Mouse (Mus musculus): ENCODE data around the gene Rbm19. TPM values are rescaled to one million over a fixed set of nuclear protein-coding genes. Genes with fewer than 3 reads are reported as not detected.
"Not testable (repeated sequence)": the region's sequence is repeated elsewhere in the genome, so short reads cannot be mapped to it uniquely, and the experiment has no call there.

Rbm19 gene
- polyA plus RNA-seq, 1 experiment: 10.0 TPM

DNA sequence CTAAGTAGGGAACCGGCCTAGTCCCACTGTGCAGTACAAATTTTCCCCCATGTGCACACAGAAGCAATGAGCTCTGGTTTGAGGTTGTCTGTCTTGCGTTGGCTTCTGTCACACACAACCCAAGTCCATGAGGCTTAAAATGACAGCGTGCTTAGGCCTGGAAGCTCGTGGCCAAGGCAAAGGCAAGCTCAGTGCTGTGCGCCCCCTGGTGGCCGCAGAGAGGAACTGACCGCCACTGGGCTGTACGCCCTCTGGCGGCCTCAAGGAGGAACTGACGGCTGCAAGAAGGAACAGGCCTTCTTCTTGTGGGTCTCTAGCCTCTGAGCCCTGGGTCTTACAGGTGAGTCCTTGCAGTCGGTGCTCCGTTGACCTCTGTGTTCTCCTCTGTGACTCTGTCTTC lies 13.5 kb upstream of the Rbm19 start:
- DNase-seq: peak; percentile 31
- TF ChIP-seq CTCF (IDR thresholded peaks at IDR 0.05; ENCODE audit: insufficient read depth, low read length) (peak; percentile 99), POLR2A (IDR thresholded peaks at IDR 0.05; ENCODE audit: borderline replicate concordance, extremely low read depth, low read depth, low read length) (no peak)
- Histone ChIP-seq H3K4me1 (ENCODE audit: control insufficient read depth, insufficient read depth, low read length) (no peaks in the 10 kb centered on the region), H3K4me3 (replicated peaks; ENCODE audit: extremely low read depth, low read depth, low read length) (no peak overlapping the region)
- WGBS: 9% methylated on average over 12 of the region's 12 CpGs

DNA sequence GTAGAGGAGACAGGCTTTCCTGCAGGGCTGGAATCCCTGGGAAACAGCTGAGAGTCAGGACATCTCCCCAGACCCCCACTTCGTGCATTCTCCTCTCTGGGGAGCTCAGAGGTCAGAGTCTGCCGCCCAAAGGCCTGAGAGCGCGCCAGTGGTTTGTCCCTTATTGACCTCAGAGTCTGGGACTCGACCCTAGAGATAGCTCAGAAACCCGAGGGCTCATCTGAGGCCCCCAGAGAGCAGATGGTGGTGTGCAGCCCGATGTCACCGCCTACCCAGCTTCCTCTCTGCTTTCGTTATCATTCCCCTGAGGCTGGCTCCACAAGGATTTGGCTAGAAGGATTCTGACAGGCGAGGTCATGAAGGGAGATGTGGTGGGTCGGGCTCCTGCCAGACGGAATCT lies 12.8 kb upstream of the Rbm19 start:
- Histone ChIP-seq H3K4me3 (replicated peaks; ENCODE audit: extremely low read depth, low read depth, low read length) (no peak overlapping the region), H3K4me1 (ENCODE audit: control insufficient read depth, insufficient read depth, low read length) (no peaks in the 10 kb centered on the region)
- TF ChIP-seq CTCF (IDR thresholded peaks at IDR 0.05; ENCODE audit: insufficient read depth, low read length): no peak
- no peak for TF ChIP-seq POLR2A (IDR thresholded peaks at IDR 0.05; ENCODE audit: borderline replicate concordance, extremely low read depth, low read depth, low read length)
- 35% methylated on average over 12 of the region's 12 CpGs for WGBS
- DNase-seq: no peak

DNA sequence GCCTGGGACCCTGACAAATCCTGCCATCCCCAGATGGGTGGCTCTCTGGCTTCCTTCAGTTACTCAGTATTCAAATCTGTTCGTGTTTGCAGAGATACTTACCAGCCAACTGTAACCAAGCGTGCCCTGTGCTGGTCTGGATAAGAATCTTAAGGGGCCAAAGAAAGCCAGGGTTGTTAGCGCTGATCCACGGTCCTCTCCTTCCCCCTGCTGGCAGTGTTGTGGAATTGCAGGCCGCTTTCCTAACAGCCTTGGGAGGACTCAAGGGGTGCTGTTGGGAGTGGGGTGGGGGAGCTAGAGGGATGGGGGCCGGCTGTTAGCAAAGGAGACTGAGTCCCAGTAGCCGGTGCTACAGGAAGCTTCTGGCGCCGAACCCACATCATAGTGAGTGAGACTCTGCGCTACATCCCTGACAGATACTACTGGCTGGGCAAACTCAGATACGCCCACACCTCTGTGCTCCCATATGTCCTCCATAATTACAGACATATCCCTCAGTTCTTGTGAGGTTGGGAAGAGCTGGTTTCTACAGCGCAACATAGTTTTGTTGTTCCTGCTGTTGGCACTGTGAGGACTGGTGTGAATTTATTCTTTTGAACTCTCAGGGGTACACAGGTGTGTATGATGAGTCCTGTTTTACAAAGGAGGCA lies 9.7 kb upstream of the Rbm19 start:
- 22% methylated on average over 12 of the region's 12 CpGs for WGBS
- Histone ChIP-seq H3K4me3 (replicated peaks; ENCODE audit: extremely low read depth, low read depth, low read length) (no peak overlapping the region), H3K4me1 (ENCODE audit: control insufficient read depth, insufficient read depth, low read length) (no peaks in the 10 kb centered on the region)
- no peak for DNase-seq
- TF ChIP-seq CTCF (IDR thresholded peaks at IDR 0.05; ENCODE audit: insufficient read depth, low read length): peak; percentile 91
- no peak for TF ChIP-seq POLR2A (IDR thresholded peaks at IDR 0.05; ENCODE audit: borderline replicate concordance, extremely low read depth, low read depth, low read length)

DNA sequence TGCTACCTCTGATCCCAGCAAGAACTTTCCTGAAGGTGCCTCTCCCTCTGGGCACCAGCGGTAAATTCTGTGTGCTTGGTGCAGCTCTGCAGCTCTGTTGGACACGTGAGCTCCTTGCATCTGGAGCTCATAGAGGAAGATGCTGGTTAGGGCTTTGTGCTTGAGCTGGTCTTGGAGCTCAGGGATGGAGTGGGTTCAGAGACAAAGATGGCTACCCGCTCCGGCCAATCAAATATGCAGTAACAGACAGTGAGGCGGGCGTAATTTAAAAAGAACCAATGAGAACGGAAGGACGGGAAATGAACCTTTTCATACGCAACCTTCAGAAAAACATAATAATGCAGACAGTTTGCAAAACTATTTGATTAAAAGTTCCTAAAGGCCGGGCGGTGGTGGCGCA lies 1.9 kb upstream of the Rbm19 start:
- WGBS: 83% methylated on average over 12 of the region's 12 CpGs
- H3K4me1 ChIP-seq (ENCODE audit: control insufficient read depth, insufficient read depth, low read length): peaks cover 2% of the 10 kb centered on the region; the same call in 1 of the 2 replicates
- H3K4me3 ChIP-seq (replicated peaks; ENCODE audit: extremely low read depth, low read depth, low read length): no peak overlapping the region
- DNase-seq: no peak
- TF ChIP-seq CTCF (IDR thresholded peaks at IDR 0.05; ENCODE audit: insufficient read depth, low read length) (no peak), POLR2A (IDR thresholded peaks at IDR 0.05; ENCODE audit: borderline replicate concordance, extremely low read depth, low read depth, low read length) (no peak)

DNA sequence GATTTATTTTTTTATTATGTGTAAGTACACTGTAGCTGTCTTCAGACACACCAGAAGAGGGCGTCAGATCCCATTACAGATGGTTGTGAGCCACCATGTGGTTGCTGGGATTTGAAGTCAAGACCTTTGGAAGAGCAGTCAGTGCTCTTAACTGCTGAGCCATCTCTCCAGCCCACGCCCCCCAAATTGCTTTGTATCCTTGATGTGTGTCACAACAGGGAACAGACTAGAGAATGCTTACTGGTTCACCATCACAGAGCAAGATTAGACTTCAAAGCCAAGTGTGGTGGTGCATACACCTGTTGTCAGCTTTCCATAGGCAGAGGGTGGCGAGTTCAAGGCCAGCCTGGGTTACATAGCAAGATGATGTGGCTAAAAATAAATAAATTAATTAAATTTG lies 896 bp downstream of the Rbm19 start:
- not testable (repeated sequence) for H3K4me1 ChIP-seq (ENCODE audit: control insufficient read depth, insufficient read depth, low read length); DNase-seq; H3K4me3 ChIP-seq (replicated peaks; ENCODE audit: extremely low read depth, low read depth, low read length)
- WGBS: 56% methylated on average over 3 of the region's 3 CpGs

DNA sequence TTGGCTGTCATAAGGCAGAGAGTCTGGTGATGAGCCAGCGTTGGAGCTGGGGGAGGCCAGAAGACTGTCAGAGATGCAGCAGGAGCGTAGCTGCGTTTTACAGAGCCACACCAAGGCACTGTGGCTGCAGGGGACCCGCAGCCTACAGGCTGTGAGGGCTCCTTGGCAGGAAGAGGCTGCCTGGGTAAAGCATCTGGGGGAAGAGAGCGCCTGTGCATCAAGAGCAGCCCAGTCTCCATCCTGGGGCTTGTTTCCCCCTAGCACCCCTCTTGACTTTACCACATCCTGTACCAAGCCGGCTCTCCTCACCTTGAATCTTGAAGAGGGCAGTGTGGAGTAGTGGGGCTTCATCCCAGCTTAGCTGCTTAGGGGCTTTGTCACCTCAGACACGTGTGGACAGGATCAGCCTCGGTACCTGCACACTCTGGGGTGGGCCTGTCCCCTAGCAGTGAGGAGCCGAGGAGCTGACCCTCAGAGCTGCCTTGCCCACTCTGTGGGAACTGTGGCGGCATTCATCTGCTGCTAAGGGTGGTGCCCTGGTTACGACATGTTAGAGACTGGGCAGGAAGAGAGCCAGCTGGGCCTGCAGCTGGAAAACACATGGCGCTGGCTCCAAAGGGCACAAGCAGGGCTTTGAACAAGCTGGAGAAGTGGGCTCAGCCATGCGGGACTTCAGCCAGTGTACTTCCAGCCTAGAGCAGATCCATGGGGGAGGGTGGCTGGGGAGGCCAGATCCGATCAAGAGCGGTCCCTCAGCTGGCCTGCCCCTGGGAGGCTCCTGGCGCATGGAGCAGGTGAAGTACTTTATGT lies 8.8 kb downstream of the Rbm19 start:
- WGBS: 82% methylated on average over 16 of the region's 16 CpGs
- TF ChIP-seq CTCF (IDR thresholded peaks at IDR 0.05; ENCODE audit: insufficient read depth, low read length): no peak
- no peak for TF ChIP-seq POLR2A (IDR thresholded peaks at IDR 0.05; ENCODE audit: borderline replicate concordance, extremely low read depth, low read depth, low read length)
- no peak overlapping the region for H3K4me3 ChIP-seq (replicated peaks; ENCODE audit: extremely low read depth, low read depth, low read length)
- DNase-seq: no peak
- no peaks in the 10 kb centered on the region for H3K4me1 ChIP-seq (ENCODE audit: control insufficient read depth, insufficient read depth, low read length)

DNA sequence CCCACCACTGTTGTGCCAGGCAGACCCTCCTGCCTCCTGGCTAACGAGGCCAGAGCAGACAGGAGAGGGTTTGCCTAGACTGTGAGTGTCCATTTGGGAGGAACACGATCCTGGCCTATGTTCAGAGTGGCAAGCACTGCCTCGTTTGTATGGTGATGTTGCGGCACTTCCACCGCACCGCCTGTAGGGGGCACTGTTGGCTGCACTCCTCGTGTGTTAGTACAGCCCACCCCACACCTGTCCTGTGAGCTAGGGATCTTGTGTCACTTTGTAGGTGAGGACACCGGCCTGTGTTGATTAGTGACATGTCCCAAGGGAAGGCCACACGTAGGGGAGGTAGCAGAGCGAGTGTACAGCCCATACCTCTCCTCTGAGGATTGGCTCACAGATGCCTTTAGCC lies 11.4 kb downstream of the Rbm19 start:
- H3K4me3 ChIP-seq (replicated peaks; ENCODE audit: extremely low read depth, low read depth, low read length): no peak overlapping the region
- 60% methylated on average over 10 of the region's 10 CpGs for WGBS
- no peak for DNase-seq
- TF ChIP-seq CTCF (IDR thresholded peaks at IDR 0.05; ENCODE audit: insufficient read depth, low read length) (peak; percentile 60), POLR2A (IDR thresholded peaks at IDR 0.05; ENCODE audit: borderline replicate concordance, extremely low read depth, low read depth, low read length) (no peak)
- no peaks in the 10 kb centered on the region for H3K4me1 ChIP-seq (ENCODE audit: control insufficient read depth, insufficient read depth, low read length)

DNA sequence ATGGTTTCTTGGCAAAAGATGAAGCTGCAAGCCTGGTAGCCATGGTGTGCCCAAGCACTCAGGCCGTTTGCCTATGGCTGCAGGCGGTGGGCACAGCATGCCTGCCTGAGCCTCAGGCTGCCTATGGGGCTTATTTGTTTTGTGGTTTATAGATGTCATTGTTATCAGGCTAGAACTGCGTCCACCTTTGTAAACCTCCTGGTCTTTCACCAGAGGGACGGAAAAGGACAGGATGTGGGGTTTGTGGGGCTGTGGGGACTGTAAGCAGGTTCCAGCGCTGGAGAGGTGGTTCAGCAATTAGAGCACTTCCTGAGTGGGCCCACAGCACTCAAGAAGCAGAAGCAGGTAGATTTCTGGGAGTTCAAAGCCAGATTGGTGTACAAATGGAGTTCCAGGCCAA lies 12.2 kb downstream of the Rbm19 start:
- DNase-seq: no peak
- TF ChIP-seq CTCF (IDR thresholded peaks at IDR 0.05; ENCODE audit: insufficient read depth, low read length) (no peak), POLR2A (IDR thresholded peaks at IDR 0.05; ENCODE audit: borderline replicate concordance, extremely low read depth, low read depth, low read length) (no peak)
- 84% methylated on average over 5 of the region's 5 CpGs for WGBS

DNA sequence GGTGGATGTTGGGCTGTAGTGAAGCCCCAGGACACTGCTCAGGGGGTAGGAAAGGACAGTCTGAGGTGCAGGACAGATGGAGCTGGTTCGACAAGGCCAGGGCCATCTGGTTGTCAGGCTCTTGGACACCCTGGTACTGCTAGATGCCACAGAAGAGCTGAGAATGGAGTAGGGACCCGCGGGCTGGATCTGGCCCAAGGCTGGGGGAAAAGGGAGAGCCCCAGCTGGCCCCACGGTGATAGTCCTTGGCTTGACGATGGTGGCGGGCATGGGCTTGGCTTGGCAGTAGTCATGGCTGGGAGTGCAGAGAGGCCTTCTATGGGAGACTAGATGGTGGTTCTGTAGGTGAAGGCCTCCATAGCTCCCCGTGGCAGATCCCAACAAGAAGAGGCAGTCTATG lies 12.8 kb downstream of the Rbm19 start:
- WGBS: 94% methylated on average over 7 of the region's 7 CpGs
- TF ChIP-seq POLR2A (IDR thresholded peaks at IDR 0.05; ENCODE audit: borderline replicate concordance, extremely low read depth, low read depth, low read length) (no peak), CTCF (IDR thresholded peaks at IDR 0.05; ENCODE audit: insufficient read depth, low read length) (no peak)
- DNase-seq: no peak
- Histone ChIP-seq H3K4me1 (ENCODE audit: control insufficient read depth, insufficient read depth, low read length) (no peaks in the 10 kb centered on the region), H3K4me3 (replicated peaks; ENCODE audit: extremely low read depth, low read depth, low read length) (no peak overlapping the region)

More for the DNA sequence above, 12.2 kb downstream of the Rbm19 start:
- Histone ChIP-seq H3K4me3 (replicated peaks; ENCODE audit: extremely low read depth, low read depth, low read length) (no peak overlapping the region), H3K4me1 (ENCODE audit: control insufficient read depth, insufficient read depth, low read length) (no peaks in the 10 kb centered on the region)

DNA sequence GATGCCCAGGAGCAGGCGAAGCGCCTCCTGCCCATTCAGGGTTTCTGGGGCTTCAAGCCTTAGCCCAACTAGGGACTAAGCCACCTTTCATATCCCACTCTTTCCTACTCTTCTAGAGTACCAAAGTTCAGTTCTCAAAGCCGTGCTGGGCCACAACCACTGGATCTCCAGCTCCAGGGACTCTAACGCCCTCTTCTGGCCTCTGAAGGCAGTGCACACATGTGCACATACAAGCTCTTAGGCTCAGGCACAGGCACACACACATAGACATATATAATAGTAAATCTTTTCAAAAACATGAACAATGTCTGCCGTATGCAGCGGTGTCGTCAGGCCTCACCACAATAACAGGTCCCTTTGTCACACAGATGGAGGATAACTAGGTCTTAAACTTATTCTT lies 13.5 kb downstream of the Rbm19 start:
- no peak for DNase-seq
- TF ChIP-seq CTCF (IDR thresholded peaks at IDR 0.05; ENCODE audit: insufficient read depth, low read length): no peak
- no peak for TF ChIP-seq POLR2A (IDR thresholded peaks at IDR 0.05; ENCODE audit: borderline replicate concordance, extremely low read depth, low read depth, low read length)
- H3K4me3 ChIP-seq (replicated peaks; ENCODE audit: extremely low read depth, low read depth, low read length): no peak overlapping the region
- no peaks in the 10 kb centered on the region for H3K4me1 ChIP-seq (ENCODE audit: control insufficient read depth, insufficient read depth, low read length)
- WGBS: 94% methylated on average over 7 of the region's 7 CpGs
